Mouse (Mus musculus) forebrain, embryonic 14.5 days (tissue): ENCODE data around the gene Vdac2. TPM values are rescaled to one million over a fixed set of nuclear protein-coding genes. Genes with fewer than 3 reads are reported as not detected.

Experiments used
- ATAC-seq: fragments of 200-750 bp; cut with Nextera tagmentation; 2 replicates; pipeline ENCODE4 v1.8.0; 2017; ENCODE audit warnings: mild to moderate bottlenecking, moderate library complexity
- DNase-seq: peaks from one replicate; pipeline ENCODE4 v3.0.0-alpha.2; 2015; ENCODE audit warnings: low spot score
- H3K27ac ChIP-seq: fragments of 300-500 bp; sonication (generic); 2 replicates; pipeline ENCODE4 v1.5.1; 2014; ENCODE audit warnings: low read depth, mild to moderate bottlenecking, control low read depth, low read length, moderate library complexity
- H3K27me3 ChIP-seq: fragments of 300-500 bp; sonication (generic); replicated peaks from 2 replicates; pipeline ENCODE4 v1.6.1; 2014; ENCODE audit warnings: low read length, control low read depth, mixed read lengths; ENCODE audit not compliant: control insufficient read depth, insufficient read depth
- H3K36me3 ChIP-seq: fragments of 300-500 bp; sonication (generic); 2 replicates; pipeline ENCODE4 v1.6.1; 2014; ENCODE audit warnings: low read length, control low read depth; ENCODE audit not compliant: control insufficient read depth, insufficient read depth
- H3K4me1 ChIP-seq: fragments of 300-500 bp; sonication (generic); 2 replicates; pipeline ENCODE4 v1.6.1; 2014; ENCODE audit warnings: antibody characterized with exemption, low read length, control low read depth; ENCODE audit not compliant: control insufficient read depth, insufficient read depth
- H3K4me2 ChIP-seq: fragments of 300-500 bp; sonication (generic); 2 replicates; pipeline ENCODE4 v1.6.1; 2014; ENCODE audit warnings: mild to moderate bottlenecking, control low read depth, low read length
- H3K4me3 ChIP-seq: fragments of 300-500 bp; sonication (generic); 2 replicates; pipeline ENCODE4 v1.5.1; 2014; ENCODE audit warnings: low read depth, low read length, control low read depth
- H3K9ac ChIP-seq: fragments of 300-500 bp; sonication (generic); 2 replicates; pipeline ENCODE4 v1.6.1; 2014; ENCODE audit warnings: mild to moderate bottlenecking, low read length, control low read depth, moderate library complexity
- H3K9me3 ChIP-seq: fragments of 300-500 bp; sonication (generic); replicated peaks from 2 replicates; pipeline ENCODE4 v1.6.1; 2016; ENCODE audit warnings: low read length, control low read depth, mixed read lengths; ENCODE audit not compliant: control insufficient read depth
- WGBS: fragments of 180-500 bp; shearing (Covaris S2); extraction: QIAGEN DNeasy Blood & Tissue Kit; methylation state at CpG from one replicate; pipeline ENCODE4 v1.1.7; 2014; 5-methylcytosine and 5-hydroxymethylcytosine counted together
- polyA plus RNA-seq: library from polyadenylated mRNA; unstranded; fragments of >200 nt; fragmentation: Nextera tagmentation; extraction: Ambion mirVana; gene quantifications from 2 replicates; pipeline ENCODE4 v1.2.1, GENCODE M21; 2014

The Vdac2 gene
- polyA plus RNA-seq, 1 experiment from 2014 or later = 292 TPM

DNA sequence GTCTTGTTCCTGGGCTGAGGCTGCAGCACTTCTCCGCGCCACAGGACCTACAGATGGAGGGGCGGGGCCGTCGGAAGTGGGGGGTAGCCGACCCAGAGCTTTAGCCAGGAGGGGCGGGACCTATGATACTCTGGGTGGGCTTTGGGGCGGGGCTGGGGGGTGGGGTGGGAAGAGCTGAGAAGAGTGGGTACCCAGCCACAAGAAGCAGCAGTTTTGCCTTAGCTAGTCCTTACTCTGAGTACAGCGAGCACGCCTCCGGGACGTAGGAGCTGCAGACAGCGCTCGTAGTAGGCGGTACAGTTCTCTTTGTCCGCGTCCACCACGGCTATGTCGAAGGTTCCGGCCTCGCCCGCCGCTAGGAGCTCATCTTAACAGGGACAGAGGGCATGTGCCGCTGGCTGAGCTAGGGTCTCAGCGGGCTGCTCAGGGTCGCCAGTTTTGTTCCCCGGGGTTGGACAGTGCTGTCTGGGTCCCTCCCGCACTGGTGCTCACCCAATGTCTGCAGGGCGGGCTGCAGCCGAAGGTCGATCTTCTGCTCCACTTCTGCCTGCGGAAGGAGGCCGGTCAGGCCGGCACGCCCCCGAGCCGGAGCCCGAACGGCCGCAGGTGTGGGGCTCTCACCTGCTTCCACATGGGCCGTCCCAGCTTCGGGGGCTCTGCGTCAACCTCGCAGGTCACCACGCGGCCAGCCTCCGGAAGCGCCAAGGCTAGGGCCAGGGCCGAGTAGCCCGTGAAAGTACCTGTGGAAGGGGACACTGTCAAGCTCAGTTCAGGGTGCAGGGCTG, 22.5 kb downstream of the Vdac2 start:
- WGBS = under 1% methylated on average over 50 of the region's 50 CpGs
- H3K9ac ChIP-seq = peak overlapping the region; percentile 79
- H3K27me3 ChIP-seq = no peaks in the 10 kb centered on the region
- peak overlapping the region; percentile 35 for H3K27ac ChIP-seq
- ATAC-seq = peak; percentile 69
- H3K36me3 ChIP-seq = peaks cover 43% of the 10 kb centered on the region
- H3K9me3 ChIP-seq = no peaks in the 10 kb centered on the region
- H3K4me3 ChIP-seq = peak overlapping the region; percentile 65
- peak; percentile 88 for DNase-seq
- peak overlapping the region; percentile 100 for H3K4me2 ChIP-seq
- peaks cover 11% of the 10 kb centered on the region for H3K4me1 ChIP-seq

DNA sequence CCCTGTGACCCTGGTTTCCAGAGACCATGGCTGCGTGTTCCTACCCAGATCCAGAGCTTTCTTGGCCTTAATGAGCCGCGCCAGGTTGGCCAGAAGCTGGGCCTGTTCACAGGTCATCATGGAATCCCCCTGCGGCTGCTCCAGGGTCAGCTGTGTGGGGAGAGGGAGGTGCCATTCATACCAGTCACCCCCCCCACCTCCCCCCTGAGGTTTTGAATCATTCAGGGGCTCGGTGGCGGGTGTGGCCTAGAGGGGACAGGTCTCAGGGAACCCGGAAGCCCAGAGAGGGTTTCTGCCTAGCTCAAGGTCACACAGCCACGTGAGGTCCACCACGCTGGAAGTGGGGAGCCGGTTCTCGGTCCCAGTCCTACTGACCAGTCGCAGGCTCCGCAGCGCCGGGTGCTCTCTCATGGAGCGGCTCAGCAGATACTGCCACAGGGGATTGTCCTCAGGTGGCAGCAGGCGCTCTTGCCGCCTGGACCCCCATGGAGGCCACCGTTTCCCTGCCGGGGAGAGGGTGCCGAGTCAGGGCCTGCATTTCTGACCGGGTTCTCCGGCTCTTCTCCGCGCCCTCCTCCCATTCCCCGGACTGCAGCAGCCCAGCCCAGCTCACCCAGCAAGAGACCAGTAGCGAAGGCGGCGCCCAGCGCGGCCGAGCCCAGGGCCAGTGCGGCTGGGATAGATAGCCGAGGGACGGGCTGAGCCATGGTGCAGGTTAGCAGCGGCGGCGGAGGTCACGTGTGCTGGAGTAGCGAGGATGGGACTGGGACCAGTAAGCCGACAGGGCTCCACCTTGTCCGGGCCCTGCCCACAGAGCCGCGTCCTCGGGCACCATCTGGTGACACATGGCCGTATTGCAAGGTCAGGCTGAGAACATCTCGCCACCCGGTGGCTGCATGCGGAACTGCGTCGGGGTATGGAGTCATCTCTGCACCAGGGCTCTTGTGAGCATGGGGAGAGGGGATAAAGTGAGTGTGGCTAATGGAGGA, 23.4 kb downstream of the Vdac2 start, which contains the start of gene Comtd1:
Gene Comtd1 (minus strand): TSS at position 812 of the 989 bp plus-strand sequence.
- peak within 1 kb of the TSS; percentile 79 for H3K9ac ChIP-seq
- H3K27me3 ChIP-seq = no peaks in the 10 kb centered on the region
- WGBS = under 1% methylated on average over 51 of the region's 51 CpGs
- peaks cover 11% of the 10 kb centered on the region for H3K4me1 ChIP-seq
- H3K4me3 ChIP-seq = peak within 1 kb of the TSS; percentile 65
- peak; percentile 81 for ATAC-seq
- H3K4me2 ChIP-seq = peak within 1 kb of the TSS; percentile 100
- H3K27ac ChIP-seq = peak within 1 kb of the TSS; percentile 35
- H3K36me3 ChIP-seq = peaks cover 35% of the 10 kb centered on the region
- DNase-seq = peak; percentile 93
- no peaks in the 10 kb centered on the region for H3K9me3 ChIP-seq

DNA sequence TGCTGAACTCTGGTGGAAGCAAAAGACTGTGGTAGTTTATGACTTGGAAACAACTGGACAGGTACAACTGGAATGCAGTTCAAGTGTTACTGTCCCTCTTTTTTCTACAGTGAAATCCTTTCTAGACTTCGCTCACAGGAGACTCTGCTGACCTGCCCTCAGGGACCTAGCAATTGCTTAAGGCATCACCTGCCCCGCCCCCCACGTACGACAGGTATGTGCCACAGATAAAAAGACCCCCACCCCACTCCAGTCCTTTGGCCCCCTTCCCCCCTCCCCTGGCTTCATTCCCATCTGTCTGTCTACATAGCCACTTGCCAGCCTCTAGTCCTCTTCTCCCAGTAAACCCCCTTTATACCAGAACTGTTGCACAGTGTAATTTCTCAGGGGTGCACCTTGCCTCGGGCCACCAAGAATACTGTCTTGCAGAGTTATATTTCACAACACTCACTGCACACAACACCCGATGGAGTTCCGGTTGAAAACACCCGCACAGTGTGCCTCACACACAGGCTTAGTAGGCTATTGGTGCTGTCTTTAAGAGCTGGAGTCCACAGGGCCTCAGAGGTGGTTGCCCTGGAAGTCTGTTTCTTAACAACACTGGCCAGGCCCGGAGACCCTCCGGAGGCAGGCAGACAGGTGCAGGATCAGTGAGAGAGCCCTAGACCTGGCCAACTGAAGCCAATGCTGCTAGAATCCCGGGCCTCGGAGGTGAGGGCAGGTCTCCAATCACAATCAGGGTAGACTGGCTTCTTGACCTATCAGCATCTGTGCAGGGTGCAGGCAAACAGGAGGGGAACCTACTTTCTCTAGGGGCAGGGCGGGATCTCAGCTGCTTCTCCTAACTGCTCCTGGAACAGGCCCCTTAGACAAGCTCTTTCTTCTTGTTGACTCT, 24.7 kb downstream of the Vdac2 start:
- Histone ChIP-seq H3K9ac (no peak overlapping the region), H3K27ac (no peak overlapping the region), H3K4me2 (no peak overlapping the region), H3K9me3 (no peaks in the 10 kb centered on the region), H3K27me3 (no peaks in the 10 kb centered on the region), H3K4me3 (no peak overlapping the region), H3K36me3 (peaks cover 23% of the 10 kb centered on the region), H3K4me1 (peaks cover 11% of the 10 kb centered on the region)
- no peak for DNase-seq
- WGBS = 89% methylated on average over 13 of the region's 13 CpGs
- no peak for ATAC-seq

DNA sequence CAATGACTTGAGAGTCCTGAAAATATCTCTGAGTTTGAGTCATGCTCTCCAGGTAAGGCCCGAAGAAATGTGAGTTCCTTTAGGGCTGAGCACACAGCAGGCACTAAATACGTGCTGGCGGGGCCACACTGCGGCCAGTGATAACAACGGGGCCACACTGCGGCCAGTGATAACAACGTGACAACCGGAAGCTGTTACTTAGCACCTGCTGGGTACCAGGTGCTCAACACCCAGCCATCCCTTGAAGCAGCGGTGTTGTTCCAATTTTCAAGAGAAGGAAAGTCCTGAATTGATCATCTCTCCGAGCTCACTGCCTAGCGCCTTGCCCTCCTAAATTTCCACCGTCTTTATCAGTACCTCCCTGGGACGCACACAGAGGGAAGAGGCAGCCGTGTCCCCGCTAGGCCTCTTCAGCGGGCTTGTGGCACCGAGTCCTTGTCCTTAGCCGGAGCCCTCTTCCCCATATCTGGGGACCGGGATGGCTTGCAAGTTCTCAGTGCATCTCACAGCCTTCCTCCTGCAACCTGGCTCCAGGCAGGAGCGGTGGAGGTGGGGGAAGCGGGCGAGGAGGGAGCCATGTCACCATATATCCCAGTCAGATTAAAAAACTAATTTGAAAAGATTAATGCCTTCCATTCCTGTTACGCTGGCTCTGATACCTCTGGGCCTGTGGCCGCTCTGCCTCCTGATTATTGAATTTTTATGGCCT, 25.5 kb downstream of the Vdac2 start:
- Histone ChIP-seq H3K36me3 (peaks cover 15% of the 10 kb centered on the region), H3K4me3 (no peak overlapping the region), H3K9ac (no peak overlapping the region), H3K4me2 (no peak overlapping the region), H3K27me3 (no peaks in the 10 kb centered on the region), H3K27ac (no peak overlapping the region), H3K9me3 (no peaks in the 10 kb centered on the region), H3K4me1 (peaks cover 11% of the 10 kb centered on the region)
- 92% methylated on average over 24 of the region's 24 CpGs for WGBS
- DNase-seq (no peak), ATAC-seq (no peak)

DNA sequence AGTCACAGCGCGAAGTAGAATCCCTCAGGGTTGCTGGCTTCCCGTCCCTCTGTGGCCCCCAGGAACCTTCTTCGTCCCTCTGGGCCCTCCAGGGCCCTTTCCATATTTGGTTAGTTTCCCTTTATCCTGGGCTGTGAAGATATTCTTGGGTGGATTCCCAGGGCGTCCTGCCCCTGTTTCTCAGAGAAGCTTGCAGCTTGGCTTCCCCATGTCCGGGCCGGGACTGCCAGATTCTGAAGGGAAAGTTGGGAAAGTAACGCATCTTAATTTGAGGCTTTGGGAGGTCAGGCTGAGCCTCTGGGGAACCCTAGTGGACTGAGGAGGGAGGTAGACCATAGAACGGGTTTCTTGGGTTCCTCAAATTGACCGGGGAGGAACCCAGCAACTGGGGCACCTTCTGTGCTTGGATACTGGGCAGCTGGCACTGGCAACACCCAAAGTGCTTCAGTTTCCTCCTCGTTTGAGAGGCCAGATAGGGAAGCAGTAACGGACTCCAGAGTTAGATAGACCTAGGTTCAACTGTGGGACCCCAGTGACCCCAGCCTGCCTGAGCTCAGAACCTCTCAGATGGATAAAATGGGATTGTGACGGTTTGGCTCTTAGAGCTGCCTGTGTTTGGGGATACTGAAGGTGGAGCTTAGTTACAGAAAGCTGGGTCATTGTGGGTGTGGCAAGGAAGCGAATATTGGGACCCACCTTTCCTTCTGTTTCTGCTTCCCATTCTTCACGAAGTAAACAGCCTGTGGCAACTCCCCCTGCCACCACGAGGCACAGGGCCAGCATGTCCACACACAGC, 27.2 kb downstream of the Vdac2 start:
- ATAC-seq (no peak), DNase-seq (no peak)
- no peaks in the 10 kb centered on the region for H3K27me3 ChIP-seq
- whole genome bisulfite sequencing = 84% methylated on average over 16 of the region's 16 CpGs
- peaks cover 8% of the 10 kb centered on the region for H3K4me1 ChIP-seq
- no peak overlapping the region for H3K9ac ChIP-seq
- H3K36me3 ChIP-seq = no peaks in the 10 kb centered on the region
- H3K9me3 ChIP-seq = no peaks in the 10 kb centered on the region
- no peak overlapping the region for H3K4me2 ChIP-seq
- H3K27ac ChIP-seq = no peak overlapping the region
- no peak overlapping the region for H3K4me3 ChIP-seq

DNA sequence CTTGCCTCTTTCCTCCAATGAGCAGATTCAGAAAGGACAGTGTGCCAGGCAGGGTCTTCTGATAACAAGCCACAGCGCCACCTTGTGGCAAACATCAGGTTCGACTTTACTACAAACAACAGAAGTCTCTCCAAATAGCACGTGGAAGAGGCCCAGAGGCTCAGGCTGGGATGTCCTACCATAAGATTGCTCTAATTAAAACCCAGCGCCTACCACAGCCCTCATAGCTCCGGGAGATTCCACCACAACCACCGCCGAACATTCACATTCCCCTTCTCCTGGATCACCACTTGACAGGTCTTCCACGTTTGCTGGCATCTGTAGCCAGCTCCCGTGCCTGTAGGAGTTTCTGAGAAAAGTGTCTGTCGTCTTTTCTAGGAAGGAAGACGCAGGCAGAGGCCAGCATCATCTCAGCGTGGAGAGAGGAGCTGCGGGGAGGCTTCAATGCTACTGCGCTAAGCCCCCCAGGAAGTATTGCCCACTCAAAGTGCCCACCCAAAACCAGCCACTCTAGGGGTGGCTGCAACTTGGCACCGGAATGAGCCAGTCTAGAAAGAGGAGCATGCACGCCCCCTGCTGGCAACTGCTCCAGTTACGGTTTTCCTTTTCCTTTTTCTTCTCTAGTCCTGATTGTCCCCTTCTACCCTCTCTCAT, 28.5 kb downstream of the Vdac2 start:
- peak; percentile 93 for DNase-seq
- peak overlapping the region; percentile 55; the same call in 1 of the 2 replicates for H3K27ac ChIP-seq
- H3K4me1 ChIP-seq = no peaks in the 10 kb centered on the region
- no peaks in the 10 kb centered on the region for H3K36me3 ChIP-seq
- no peaks in the 10 kb centered on the region for H3K27me3 ChIP-seq
- H3K9ac ChIP-seq = peak overlapping the region; percentile 29
- H3K4me3 ChIP-seq = peak overlapping the region; percentile 8; the same call in 1 of the 2 replicates
- peak; percentile 49 for ATAC-seq
- no peaks in the 10 kb centered on the region for H3K9me3 ChIP-seq
- 6% methylated on average over 17 of the region's 17 CpGs for WGBS
- H3K4me2 ChIP-seq = peak overlapping the region; percentile 48

- H3K36me3 ChIP-seq = no peaks in the 10 kb centered on the region
- no peaks in the 10 kb centered on the region for H3K9me3 ChIP-seq
- no peaks in the 10 kb centered on the region for H3K27me3 ChIP-seq
- DNase-seq (no peak), ATAC-seq (no peak)
- H3K4me1 ChIP-seq = no peaks in the 10 kb centered on the region
- H3K9ac ChIP-seq = peak overlapping the region; percentile 29
- H3K4me3 ChIP-seq = no peak overlapping the region
- 82% methylated on average over 9 of the region's 9 CpGs for WGBS
- H3K27ac ChIP-seq = no peak overlapping the region
- peak overlapping the region; percentile 48; the same call in 1 of the 2 replicates for H3K4me2 ChIP-seq
Measured at GRCm38 (mm10) chr14:21854271-21854670, 29.2 kb downstream of the Vdac2 start.
